Mouse (Mus musculus) kidney, embryonic 16.5 days (tissue): ENCODE results near the gene Ing2. TPM values are rescaled to one million over a fixed set of nuclear protein-coding genes. Genes with fewer than 3 reads are reported as not detected.

Source experiments
- ATAC-seq: fragments of 200-750 bp; cut with Nextera tagmentation; 2 replicates; pipeline ENCODE4 v1.8.0; 2017; ENCODE audit warnings: moderate TSS enrichment; ENCODE audit not compliant: low FRiP score, low TSS enrichment
- H3K27ac ChIP-seq: fragments of 300-500 bp; sonication (generic); 2 replicates; pipeline ENCODE4 v1.5.1; 2014; ENCODE audit warnings: low read length
- H3K27me3 ChIP-seq: fragments of 300-500 bp; sonication (generic); 2 replicates; pipeline ENCODE4 v1.6.1; 2014; ENCODE audit warnings: low read length, control low read depth, mixed read lengths; ENCODE audit not compliant: insufficient read depth
- H3K36me3 ChIP-seq: fragments of 300-500 bp; sonication (generic); 2 replicates; pipeline ENCODE4 v1.6.1; 2014; ENCODE audit warnings: low read length, control low read depth, mixed read lengths; ENCODE audit not compliant: insufficient read depth
- H3K4me1 ChIP-seq: fragments of 300-500 bp; sonication (generic); 2 replicates; pipeline ENCODE4 v1.6.1; 2014; ENCODE audit warnings: low read length, control low read depth, mixed read lengths; ENCODE audit not compliant: insufficient read depth
- H3K4me2 ChIP-seq: fragments of 300-500 bp; sonication (generic); replicated peaks from 2 replicates; pipeline ENCODE4 v1.6.1; 2014; ENCODE audit warnings: low read depth, low read length
- H3K4me3 ChIP-seq: fragments of 300-500 bp; sonication (generic); 2 replicates; pipeline ENCODE4 v1.5.1; 2014; ENCODE audit warnings: mild to moderate bottlenecking, low read length
- H3K9ac ChIP-seq: fragments of 300-500 bp; sonication (generic); replicated peaks from 2 replicates; pipeline ENCODE4 v1.6.1; 2014; ENCODE audit warnings: low read length
- H3K9me3 ChIP-seq: fragments of 300-500 bp; sonication (generic); 2 replicates; pipeline ENCODE4 v1.6.1; 2016; ENCODE audit warnings: low read length, control low read depth
- WGBS: fragments of 180-500 bp; shearing (Covaris S2); extraction: QIAGEN DNeasy Blood & Tissue Kit; methylation state at CpG from one replicate; pipeline ENCODE4 v1.1.7; 2014; 5-methylcytosine and 5-hydroxymethylcytosine counted together
- polyA plus RNA-seq: library from polyadenylated mRNA; unstranded; fragments of >200 nt; fragmentation: Nextera tagmentation; extraction: Ambion mirVana; gene quantifications from 2 replicates; pipeline ENCODE4 v1.2.1, GENCODE M21; 2015

The Ing2 gene
- polyA plus RNA-seq, 1 experiment from 2014 or later, result 9.9 TPM

- Histone ChIP-seq H3K4me2 (no peak overlapping the region), H3K27ac (no peak overlapping the region), H3K27me3 (no peaks in the 10 kb centered on the region), H3K36me3 (no peaks in the 10 kb centered on the region), H3K4me3 (no peak overlapping the region), H3K9me3 (peaks cover 10% of the 10 kb centered on the region), H3K4me1 (no peaks in the 10 kb centered on the region), H3K9ac (no peak overlapping the region)
- ATAC-seq, result no peak
- WGBS, result 97% methylated on average over 1 of the region's 1 CpGs
Measured at GRCm38 (mm10) chr8:47621144-47621543, 54.2 kb downstream of the Ing2 start.

Other genes with a start within 250 kb of the Ing2 start
- gene Stox2, start 229.2 kb downstream of the Ing2 start, polyA plus RNA-seq, result 9.4 and 13.8 TPM in 2 replicates
- gene Trappc11, start 142.1 kb downstream of the Ing2 start, polyA plus RNA-seq, result 36.7 and 38.8 TPM in 2 replicates
- gene Rwdd4a, start 141.9 kb downstream of the Ing2 start, polyA plus RNA-seq, result 38.2 and 38.6 TPM in 2 replicates
- gene Cdkn2aip, start 38.4 kb upstream of the Ing2 start, polyA plus RNA-seq, result 28.0 and 28.8 TPM in 2 replicates
- gene Cldn24, start 146.6 kb upstream of the Ing2 start, polyA plus RNA-seq, result not detected in 2 replicates
- gene Cldn22, start 148.9 kb upstream of the Ing2 start, polyA plus RNA-seq, result not detected in 2 replicates